Mouse (Mus musculus): Measurements from ENCODE around the gene Gng10. TPM values are rescaled to one million over a fixed set of nuclear protein-coding genes. Genes with fewer than 3 reads are reported as not detected.

The Gng10 gene
- total and polyA plus RNA-seq, 3 experiments: 51.2 to 59.1 TPM; not detected in 1

- peak; percentile 90 for DNase-seq (ENCODE audit: low read depth, low spot score)
- peaks cover 0 to 27% of the 10 kb centered on the region in 2 experiments; a peak in 2 of 4 replicates for H3K36me3 ChIP-seq (ENCODE audit: control insufficient read depth in 1 of 2, insufficient read depth in 2 of 2, low read length in 2 of 2)
- TF ChIP-seq TAL1 (IDR thresholded peaks at IDR 0.05; ENCODE audit: low read length) (no peak), GATA1 (IDR thresholded peaks at IDR 0.05; ENCODE audit: low read depth, low read length) (no peak), POLR2AphosphoS2 (IDR thresholded peaks at IDR 0.05; ENCODE audit: low read length) (no peak), HCFC1 (IDR thresholded peaks at IDR 0.05; ENCODE audit: low read depth, low read length) (no peak; the same call in 1 of the 2 replicates), ZKSCAN1 (IDR thresholded peaks at IDR 0.05; ENCODE audit: low read depth, low read length) (no peak), ETS1 (IDR thresholded peaks at IDR 0.05; ENCODE audit: low read depth, low read length) (0 out of 2 replicates have a peak, but pooled peaks have one; percentile 9), RAD21 (IDR thresholded peaks at IDR 0.05; ENCODE audit: low read depth, low read length) (peak; percentile 54), SIN3A (IDR thresholded peaks at IDR 0.05; ENCODE audit: low read length) (peak; percentile 57; the same call in 1 of the 2 replicates), CHD1 (IDR thresholded peaks at IDR 0.05; ENCODE audit: low read depth, low read length) (no peak), ZNF384 (IDR thresholded peaks at IDR 0.05; ENCODE audit: low read depth, low read length) (peak; percentile 92), ELF1 (IDR thresholded peaks at IDR 0.05; ENCODE audit: low read depth, low read length) (no peak), BHLHE40 (IDR thresholded peaks at IDR 0.05; ENCODE audit: borderline replicate concordance, low read depth, low read length) (no peak), ZC3H11A (IDR thresholded peaks at IDR 0.05; ENCODE audit: low read depth, low read length) (peak; percentile 14; the same call in 1 of the 2 replicates), POLR2AphosphoS5 (IDR thresholded peaks at IDR 0.05; ENCODE audit: borderline replicate concordance, low read depth, low read length) (no peak), MXI1 (IDR thresholded peaks at IDR 0.05; ENCODE audit: low read depth, low read length) (peak; percentile 49; the same call in 1 of the 2 replicates), E2F4 (IDR thresholded peaks at IDR 0.05; ENCODE audit: borderline replicate concordance, low read depth, low read length) (no peak), SMC3 (IDR thresholded peaks at IDR 0.05; ENCODE audit: low read depth, low read length) (peak; percentile 70), USF1 (IDR thresholded peaks at IDR 0.05; ENCODE audit: low read depth, low read length) (no peak), MYC (IDR thresholded peaks at IDR 0.05; ENCODE audit: low read depth, low read length) (peak; percentile 92), ZMIZ1 (IDR thresholded peaks at IDR 0.05; ENCODE audit: low read depth, low read length) (no peak), MAFK (IDR thresholded peaks at IDR 0.05; ENCODE audit: borderline replicate concordance, low read depth, low read length) (no peak), MEF2A (IDR thresholded peaks at IDR 0.05; ENCODE audit: extremely low read depth, insufficient replicate concordance, low read depth, low read length, poor library complexity, severe bottlenecking) (no peak), TCF12 (IDR thresholded peaks at IDR 0.05; ENCODE audit: low read depth, low read length) (no peak), CTCF (IDR thresholded peaks at IDR 0.05 in 2 of 3, conservative IDR thresholded peaks at IDR 0.05 in 1 of 3; ENCODE audit: control insufficient read depth in 1 of 3, insufficient read depth in 1 of 3, low read depth in 2 of 3, low read length in 3 of 3, poor library complexity in 1 of 3, severe bottlenecking in 1 of 3) (peak; percentile 54 to 78 (median 65))
These were observed 34.3 kb upstream of the Gng10 start for GRCm38 (mm10) chr4:59000614-59001013.

More at GRCm38 (mm10) chr4:59000614-59001013, 34.3 kb upstream of the Gng10 start:
- H3K27ac ChIP-seq (ENCODE audit: control insufficient read depth, low read depth, low read length): no peak overlapping the region
- H3K4me1 ChIP-seq (ENCODE audit: control insufficient read depth in 1 of 2, insufficient read depth in 2 of 2, low read length in 2 of 2): peaks cover 10 to 19% of the 10 kb centered on the region in 2 experiments
- peaks cover 24% of the 10 kb centered on the region for H3K79me2 ChIP-seq (ENCODE audit: control insufficient read depth, insufficient read depth, low read length, poor library complexity)
- no peak overlapping the region for H3K4me3 ChIP-seq (ENCODE audit: control insufficient read depth in 1 of 2, insufficient read depth in 1 of 2, low read depth in 2 of 2, low read length in 2 of 2)
- no peaks in the 10 kb centered on the region for H3K27me3 ChIP-seq (ENCODE audit: control insufficient read depth in 1 of 2, insufficient read depth in 2 of 2, low read length in 2 of 2)
- no peaks in the 10 kb centered on the region for H3K9me3 ChIP-seq (replicated peaks; ENCODE audit: insufficient read depth, low read length)
- H3K9ac ChIP-seq (ENCODE audit: control insufficient read depth, low read depth, low read length, poor library complexity, severe bottlenecking): no peak overlapping the region
